Mouse (Mus musculus) c-Kit-positive CD71-negative TER-119-negative erythroid progenitor cells, embryonic 14.5 days (primary cell): ENCODE measurements at regions not wholly inside any gene's neighbourhood (a gene's known extent, or its start where the extent isn't known, plus 50 kb on each side); places are given as distances from the start of the nearest gene placed in this dataset.

Source experiments
- DNase-seq: peaks from one replicate; pipeline ENCODE4 v3.0.0-alpha.2; 2013; ENCODE audit warnings: low read depth

DNA sequence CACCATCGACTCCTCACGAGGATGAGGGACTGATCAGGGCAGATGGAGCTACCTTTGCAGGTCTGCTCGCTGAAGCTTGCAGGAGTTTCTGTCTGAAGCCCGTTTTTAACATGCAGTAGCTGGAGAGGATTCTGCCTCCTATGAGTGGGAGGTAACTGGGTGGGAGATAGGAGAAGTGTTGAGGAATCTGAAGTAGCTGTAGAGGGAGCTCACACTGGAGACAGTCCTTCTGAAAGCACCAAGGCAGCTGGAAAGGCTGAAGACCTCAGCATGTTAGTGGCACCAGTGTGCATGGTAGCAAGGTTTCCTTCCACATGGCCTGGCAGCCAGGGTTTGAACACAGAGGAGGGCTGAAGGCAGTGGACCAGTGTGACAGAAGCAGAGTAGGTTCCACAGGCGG is 254.5 kb downstream of the Drd1 start:
- no peak for DNase-seq

DNA sequence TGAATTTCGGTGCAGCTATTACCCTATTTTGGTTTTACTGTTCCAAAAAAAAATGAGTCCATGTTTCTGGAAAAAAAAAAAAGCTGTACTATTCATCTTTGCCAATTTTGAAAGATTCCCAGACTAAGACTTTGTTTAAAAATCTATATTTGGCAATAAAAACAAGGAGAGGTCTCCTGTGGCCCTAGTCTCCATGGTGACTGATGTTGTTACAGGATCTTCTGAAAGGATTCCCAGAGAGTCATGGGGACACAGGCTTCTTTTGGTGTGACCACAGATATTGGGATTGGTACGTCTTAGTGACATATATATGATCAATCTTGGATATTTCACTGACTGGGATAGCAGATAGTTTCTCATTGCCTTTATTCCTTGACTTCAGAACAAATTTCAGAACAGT is 266.7 kb downstream of the Drd1 start:
- DNase-seq = no peak

DNA sequence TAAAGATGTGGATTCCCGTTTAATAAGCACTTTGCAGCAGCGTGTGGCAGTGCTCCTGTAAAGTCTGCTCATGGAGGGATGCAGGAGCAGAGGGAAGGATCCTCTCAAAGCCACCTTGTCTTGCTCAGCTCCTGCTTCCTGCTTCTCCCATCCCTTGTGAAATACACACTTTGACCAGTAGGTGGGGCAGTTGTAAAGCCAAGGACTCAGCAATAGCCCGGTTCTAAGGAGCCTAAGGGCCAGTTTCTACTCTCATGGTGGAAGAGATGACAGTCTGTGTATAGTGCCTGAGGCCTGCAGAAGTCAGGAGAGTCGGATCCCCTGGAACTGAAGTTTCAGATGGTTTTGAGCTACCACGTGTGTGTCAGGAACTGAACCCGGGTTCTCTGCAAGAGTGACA is 272.0 kb downstream of the Drd1 start:
- DNase-seq = peak; percentile 44

DNA sequence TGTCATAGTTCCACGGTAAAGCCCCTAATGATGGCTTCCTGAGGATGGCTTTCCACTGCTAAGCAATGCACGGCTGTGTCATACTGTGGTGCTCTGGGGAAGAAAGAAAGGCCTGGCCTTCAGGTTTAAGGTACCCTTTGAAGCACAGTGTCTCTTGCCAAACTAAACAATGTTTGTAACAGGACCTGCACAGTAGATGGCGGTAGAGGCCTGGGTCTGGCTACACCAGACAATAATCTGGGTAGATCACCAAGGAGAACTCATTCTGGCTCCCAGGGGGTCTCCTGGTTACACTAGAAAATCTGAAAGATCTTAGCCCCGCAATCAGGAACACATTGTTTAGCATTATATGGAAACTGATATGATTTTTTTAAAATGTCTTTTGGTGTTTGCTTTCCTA is 276.4 kb downstream of the Drd1 start:
- DNase-seq = no peak

DNA sequence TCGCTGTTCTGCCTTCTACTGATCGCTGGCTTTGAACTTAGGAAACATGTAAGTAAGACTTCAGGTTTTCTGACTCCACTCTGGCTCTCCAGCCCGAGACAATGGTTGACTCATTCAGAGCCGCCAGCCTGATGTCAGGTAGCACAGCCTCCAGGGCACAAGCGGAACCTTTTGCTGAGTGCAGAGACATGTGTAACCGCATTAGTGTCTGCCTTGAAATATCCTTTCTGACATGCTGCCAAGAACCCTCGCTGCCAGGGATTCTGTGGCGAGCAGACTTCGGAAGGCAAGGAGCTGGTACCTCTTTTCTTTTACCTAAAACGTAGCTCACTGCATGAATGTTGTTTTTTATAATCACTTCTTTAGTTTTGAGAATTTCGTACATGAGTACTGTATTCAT is 279.1 kb downstream of the Drd1 start:
- DNase-seq = no peak

DNA sequence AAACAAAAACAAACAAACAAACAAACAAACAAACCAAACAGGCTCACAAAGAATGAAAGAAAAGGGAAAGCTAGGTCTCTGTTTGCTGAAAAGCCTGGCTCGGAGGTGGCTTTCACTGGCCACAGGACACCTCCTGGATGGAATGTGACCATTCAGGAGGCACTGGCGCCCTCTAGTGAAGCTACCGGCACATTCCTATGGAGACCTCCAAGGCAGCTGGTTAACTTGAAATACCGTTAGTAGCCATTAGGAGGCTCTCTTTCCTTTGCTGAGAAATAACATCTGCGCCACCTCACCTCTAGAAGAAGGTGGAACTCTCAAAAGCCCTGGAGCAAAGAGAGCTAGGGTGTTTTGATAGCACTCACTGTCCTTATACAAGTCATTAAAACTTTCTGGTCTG is 279.8 kb downstream of the Drd1 start:
- peak; percentile 37 for DNase-seq

DNA sequence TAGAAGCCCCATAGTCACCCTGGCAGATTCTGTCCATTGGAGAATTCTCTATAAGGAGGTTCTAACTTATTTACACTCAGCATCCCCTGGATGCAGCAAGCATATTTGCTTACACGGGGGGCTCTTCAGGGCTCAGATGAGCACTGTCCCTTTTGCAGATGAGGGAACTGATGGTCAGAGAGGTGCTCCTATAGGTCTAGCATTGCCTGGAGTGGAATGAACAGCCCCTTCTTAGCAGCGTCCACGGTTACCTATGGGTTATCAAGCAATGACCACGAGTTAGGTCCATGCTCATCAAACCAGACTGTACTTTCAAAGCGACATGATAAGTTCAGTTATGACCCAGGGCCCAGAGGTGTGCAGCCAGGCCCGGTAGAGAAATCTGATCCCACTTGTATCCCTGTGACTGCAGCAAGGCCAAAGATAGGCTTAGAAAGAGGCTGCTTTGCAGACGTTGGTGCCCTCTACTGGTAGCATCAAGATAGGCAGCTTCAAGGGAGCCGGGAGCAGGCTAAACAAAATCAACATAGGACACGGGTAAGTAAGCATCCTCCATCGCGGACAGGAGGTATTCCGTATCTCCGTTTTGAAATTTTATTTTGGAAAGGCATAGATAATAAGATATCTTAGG is 290.8 kb downstream of the Drd1 start:
- peak; percentile 23 for DNase-seq

DNA sequence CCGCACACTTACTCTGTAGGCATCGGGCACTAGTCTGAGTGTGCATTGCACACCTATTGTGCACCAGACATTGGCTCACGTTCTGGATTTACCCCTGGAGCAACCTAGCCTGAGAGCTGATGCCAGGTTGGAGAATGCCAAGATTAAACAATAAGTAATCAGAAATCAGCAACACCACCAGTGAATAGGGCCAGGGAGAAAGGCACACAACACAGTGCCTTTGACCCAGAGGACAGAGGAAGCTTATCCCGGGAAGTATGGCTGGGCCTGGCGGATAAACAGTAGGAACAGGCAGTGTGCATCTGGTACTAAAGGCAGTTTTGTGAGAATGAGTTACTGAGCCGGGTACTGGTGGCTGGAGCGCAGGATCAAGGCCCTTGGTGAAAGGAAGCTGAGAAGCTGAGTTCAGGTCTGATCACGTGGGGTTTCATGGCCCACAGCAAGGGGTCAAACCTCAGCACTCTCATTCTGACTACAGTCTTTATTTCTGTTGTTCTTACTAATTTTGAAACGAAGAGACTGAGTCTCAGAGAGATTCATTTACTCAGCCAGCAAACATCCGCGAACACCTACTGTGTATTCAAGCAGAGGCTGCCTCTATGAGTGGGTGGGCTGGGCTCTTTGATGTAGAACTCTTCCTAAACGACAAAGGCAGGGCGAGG is 284.8 kb upstream of the Msx2 start:
- no peak for DNase-seq

DNA sequence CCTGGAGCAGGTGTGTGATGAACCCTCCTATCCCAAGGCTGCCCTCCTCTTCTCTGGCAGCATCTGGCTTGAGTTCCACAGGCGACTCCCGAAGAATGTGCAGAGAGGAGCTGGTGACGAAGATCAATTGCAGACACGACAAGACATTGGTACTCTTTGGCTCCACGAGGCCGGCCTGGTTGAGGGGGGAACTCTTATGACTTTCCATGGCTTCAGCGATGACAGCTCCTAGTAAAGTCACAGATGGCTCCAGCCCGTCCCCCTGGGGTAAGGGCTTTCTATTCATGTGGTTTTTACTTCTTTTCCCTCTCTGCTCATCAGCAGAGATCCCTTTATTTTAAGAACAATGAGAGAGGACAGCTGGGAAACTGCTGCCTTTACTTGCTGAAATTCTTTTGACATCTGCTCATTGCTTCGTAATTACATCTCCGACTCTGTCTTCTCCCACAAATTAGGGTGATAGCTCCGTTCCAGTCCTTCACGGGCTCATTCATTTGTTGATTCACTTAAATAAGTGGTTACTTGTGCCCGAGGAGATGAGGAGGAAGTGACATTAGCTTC is 284.2 kb upstream of the Msx2 start:
- no peak for DNase-seq

DNA sequence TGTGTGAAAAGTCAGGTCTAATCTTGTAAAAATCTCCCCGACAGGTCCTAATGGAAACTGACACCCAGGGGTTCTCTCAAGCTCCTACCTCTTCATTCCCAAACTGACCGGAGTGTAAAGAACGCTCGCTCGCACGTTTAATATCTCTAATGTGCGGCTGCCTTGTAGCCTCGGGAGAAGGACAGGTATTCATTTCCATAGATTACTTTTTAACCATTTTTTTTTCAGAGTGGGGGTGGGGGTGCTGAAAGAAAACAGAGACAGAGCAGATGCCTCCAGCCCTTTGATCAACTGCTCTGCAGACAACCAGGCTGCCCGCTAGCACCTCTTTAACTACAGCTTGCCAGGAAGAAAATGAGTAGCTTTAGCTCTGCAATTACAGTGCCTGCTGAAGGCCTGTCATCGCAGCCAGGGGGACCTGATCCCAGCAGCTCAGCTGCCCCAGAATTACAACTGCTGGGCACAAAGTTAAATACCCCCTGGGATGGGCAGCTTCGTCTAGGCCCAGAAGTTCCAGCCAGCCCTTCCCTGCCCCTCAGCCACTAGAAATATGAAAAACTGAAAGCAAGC is 282.3 kb upstream of the Msx2 start:
- no peak for DNase-seq

DNA sequence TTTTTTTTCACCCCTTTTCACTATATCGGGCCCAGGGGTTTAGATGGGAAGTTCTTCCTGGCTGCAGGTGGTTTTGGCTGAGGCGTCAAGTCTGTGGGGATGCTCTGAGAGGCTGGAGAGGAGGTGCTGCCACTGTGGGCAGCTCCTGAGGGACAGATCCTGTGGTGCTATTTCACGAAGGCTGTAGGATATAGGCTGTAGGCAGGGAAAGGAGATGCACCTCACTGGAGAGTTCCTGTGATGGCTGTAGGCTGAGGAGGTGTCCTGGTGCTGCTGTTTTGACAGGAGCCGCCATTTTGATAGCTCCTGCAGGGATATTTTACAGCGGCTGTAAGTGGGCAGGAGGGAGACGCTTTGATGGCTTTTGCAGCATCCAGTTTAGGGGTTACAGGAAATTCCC is 280.2 kb upstream of the Msx2 start:
- DNase-seq = no peak

DNA sequence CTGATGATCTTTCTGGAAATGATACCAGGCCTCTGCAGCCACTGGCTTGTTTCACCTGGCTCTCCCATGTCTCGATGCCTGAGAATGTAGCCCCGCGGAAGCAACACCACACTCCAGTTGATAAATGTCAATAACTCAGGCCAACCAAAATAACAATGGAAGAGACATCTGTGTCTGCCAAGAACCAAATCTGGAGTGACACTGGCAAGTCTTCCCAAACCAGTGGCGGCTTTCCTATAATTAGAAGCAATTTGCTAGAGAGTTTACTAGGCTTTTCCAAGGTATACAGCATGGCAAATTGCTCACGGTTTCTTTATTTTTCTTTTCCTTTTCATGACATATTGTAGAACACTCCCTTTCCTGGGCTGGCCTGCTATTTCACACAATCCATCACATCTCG is 268.1 kb upstream of the Msx2 start:
- no peak for DNase-seq

DNA sequence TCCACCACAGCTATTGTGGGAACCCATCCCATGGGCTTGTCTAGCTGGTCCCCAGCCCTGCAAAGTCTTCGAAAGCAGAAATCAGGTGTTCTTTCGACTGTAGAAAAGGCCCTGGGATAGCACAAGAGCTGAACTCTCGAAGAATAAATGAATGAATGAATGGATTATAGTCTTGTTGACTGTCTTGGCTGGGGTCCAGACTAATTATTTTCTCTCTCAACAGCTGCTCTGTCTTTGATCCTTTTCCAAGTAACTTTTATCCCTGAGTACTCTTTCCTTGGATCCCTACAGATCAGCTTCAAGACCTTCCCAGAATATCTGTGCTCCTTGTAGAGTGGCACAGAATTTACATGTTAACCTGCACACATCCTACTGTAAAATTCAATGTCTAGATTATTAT is 266.3 kb upstream of the Msx2 start:
- DNase-seq = no peak

DNA sequence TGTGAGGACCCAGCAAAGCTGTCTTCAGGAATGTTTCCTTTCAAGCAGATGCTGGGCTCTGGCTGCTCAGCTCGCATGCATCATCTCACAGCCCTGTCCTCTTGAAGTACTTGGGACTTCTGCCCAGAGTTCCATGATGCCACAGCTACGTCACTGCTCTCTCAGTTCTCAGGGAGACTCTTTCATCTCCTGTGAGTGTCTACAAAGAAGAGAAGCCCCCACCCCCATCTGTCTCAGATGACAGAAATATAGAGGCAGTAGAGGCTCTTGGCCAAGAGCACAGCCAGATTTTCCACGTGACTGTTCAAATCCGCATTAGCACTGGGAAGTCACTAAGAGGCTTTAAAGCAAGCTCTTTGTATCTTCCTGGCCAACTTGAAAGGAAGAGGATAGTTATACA is 262.1 kb upstream of the Msx2 start:
- DNase-seq = no peak

DNA sequence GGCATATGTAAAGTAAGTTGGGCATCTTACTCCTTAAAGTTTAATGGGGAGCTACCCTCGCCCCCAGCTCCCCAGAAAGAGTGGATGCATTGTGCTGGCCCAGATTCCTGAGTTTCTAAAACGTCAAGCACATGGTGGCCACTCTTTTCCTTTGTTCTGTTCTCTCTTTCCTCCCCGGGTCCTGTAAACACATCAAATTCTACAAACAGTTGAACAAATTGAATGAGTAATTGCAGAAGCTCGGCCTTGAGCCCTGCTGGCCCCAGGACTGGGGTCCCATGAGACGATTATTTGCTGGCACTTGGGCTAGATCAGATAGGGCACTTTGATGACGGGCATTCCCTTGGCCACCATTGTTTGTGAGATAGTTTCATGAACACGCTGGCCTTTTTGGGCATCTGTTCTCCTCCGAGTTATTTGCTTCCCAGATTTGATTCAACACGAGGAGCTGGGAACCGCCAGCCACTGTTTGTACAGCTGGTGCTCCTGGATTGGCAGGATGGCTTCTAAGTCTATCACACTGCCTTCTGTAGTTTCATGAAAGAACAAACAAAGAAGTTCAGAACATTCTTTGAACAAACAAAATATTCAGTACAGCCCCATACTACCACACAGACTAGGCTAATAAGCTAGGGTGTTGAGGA is 257.5 kb upstream of the Msx2 start:
- DNase-seq = no peak

DNA sequence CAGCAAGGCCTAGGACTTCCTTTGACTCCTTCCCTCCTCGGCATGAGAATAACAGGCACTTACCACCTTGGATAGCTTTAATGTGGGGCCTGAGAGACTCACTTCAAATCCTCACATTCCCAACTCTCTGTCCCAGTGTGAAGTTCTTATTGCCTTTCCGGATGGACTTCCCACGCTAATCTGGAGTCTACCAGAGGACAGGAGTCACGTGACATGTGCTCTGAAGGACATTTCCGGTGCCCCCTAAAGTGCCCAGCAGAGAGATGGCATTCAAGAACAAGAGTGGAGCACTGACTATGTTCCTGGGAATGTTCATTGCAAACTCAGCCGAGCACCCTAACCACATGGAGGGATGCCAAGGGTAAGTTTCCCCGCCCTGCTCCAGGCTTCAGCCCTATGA is 257.0 kb upstream of the Msx2 start:
- no peak for DNase-seq

DNA sequence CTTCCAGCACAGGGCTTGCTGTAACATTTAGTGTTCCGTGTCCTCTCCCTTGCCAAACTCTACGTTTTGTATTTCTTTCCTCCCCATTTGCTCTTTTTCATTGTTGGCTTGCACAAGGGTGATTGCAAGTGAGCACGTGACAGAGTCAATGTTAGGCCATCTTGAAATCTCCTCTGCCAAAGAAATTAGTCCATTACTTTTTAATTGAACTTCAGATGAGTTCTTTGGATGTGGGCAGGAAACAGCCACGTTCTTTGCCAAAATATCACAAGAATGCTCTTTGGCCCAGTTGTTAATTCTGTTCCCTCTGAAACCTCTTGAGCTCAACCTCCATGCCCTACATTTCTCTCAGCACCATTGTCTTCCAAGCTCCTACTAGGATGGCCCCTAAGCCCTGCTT is 253.2 kb upstream of the Msx2 start:
- DNase-seq = no peak

DNA sequence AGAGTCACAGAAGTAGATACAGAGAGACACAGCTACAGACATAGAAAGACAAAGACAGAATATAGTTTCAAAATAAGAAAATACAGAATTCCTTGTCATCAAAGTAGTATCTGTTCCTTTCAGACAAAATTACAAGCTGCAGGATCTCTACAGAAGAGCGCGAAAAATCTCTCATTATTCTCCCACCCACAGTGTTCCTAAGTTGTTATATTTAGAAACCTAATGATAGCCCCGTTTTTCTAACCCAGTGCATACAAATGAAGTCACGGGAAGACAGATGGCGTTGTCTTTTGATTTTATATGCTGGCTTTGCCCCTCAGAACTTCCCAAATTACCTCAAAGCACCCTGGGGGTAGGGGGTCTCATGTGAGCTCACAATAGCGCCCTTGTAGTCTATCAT is 250.0 kb upstream of the Msx2 start:
- DNase-seq = no peak

DNA sequence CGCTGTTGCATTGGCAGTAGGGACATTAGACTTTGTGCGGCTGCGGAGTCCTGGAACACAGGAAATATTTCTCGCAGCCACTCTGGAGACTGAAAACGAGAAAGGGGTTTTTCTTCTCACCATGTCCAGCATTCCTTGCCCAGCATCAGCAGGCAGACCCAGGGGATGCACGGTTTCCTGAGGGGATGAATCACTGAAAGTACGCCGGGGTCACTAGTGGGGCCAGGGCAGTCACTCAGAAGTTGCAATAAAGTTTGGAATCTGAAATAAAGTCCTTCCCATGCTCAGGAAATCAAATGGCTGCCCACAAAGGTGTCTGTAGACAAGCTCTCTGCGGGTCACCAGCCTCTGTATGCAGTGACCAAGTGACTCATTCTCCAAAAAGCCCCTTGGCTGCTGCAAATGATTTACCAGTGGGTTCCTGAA is 248.2 kb upstream of the Msx2 start:
- DNase-seq = no peak

DNA sequence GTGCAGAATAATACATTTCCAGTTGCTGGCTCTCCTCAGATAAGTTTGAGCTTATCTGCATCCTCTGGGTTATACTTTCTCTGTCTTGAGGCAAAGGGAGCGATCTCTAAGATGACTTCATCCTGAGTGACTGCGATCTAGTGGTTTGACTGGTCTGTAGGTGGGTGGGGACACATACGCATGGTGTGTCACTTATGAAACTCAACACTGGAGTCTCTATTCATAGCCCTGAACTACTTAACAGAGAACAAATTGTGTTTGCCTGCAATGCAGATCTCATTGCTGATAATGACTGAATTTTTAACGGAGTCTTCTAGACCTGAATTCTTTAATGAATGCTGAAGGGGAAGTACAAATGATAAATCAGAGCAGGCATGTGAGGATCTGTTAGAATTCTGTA is 244.7 kb upstream of the Msx2 start:
- no peak for DNase-seq

DNA sequence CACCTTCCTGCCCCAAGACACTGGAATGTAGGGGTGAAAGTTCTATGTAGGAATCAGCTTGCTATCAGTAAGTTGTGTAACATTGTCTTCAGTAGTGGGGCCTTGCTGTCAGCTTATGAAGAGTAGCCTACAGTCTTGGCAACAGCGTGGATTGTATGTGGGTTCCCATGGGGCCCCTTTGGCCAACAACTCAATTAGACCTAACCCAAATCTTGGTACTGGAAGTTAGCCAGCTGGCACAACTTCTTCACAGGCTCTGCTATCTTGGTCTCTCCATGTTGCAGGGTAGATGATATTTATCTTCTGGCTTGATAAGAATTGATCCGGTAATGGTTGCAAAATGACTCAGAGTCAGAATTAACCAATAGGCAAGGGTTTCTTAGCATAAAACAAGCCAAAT is 244.2 kb upstream of the Msx2 start:
- DNase-seq = no peak

DNA sequence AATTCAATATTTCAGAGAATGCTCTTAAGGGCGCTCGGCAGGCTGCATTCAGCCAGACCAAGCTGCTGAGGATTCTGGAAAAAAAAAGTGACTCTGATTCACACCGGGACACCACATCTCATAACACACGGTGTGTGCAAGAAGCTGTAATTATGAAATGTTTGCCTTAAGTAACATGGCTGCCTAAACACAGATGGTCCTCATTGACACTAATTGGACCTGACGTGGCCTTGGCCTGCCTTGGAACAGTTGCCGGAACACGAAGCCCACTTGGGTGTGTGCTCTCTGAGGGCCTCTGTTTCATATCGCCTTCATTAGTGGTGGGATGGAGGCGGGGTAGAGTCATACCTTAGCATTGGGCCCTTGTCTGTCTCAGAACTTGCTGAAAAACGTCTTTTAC is 236.2 kb upstream of the Msx2 start:
- DNase-seq = no peak

DNA sequence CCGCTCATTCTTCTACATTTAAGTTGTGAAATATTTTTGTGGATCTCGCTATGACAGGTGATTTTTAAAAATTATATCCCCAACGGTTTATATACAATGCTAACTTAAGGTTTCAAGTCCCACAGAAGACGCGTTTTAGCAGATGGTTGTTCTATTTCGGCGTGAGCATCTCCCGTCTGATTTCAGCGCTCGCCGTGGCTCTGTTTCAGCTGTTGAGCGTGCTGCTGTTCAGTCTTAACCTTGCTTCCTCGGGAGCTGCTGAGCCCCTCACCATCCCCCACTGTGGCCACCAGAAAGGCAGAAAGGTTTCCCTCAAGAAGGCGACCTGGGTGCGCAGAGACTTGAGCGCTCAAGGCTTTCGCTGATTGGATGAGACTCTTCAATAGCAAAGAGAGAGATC is 234.7 kb upstream of the Msx2 start:
- no peak for DNase-seq
